In the genomic region with DNA sequence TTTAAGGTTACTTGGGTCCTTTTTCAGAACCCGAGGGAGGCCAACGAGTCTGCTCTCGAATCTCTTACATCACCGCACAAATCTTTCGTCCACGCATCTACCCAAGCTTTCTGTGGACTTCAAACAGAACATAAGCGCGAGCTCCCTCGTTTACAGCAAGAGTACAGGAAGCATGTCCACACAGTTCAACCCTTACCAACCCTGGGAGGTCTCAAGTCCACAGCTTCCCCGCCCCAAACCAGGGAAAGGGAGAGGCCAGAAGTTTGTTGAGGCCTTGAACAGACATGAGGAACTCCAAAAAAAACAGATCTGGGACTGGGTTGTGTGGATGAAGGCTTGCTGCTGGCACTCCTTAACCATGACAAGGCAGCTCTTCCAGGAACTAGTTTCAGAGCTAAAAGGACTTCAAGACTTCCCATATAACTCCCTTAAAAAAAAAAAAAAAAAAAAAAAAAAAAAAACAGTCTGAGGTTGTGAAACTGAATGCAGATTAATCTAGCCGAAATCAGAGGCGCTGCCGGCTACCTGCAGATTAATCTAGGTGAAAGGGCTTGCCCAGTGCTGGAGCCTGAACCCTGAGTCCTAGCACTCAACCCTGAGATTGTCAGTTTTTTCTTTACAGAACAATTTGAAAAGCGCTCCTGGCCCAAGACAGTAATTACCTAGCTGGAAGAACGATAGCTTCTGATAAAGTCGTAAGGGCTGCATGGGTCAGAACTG, we compare ENCODE assay signal across 8 mouse cellular contexts. TPM values are rescaled to one million over a fixed set of nuclear protein-coding genes. Genes with fewer than 3 reads are reported as not detected.
DNase-seq lines count a peak whose midpoint lies in the region; ATAC-seq and TF ChIP-seq lines count a peak whose summit lies in the region.

No protein-coding gene starts in this region.

- no peaks in the 10 kb centered on the region for H3K9me3 ChIP-seq in heart, embryonic 16.5 days (replicated peaks; ENCODE audit: control insufficient read depth, low read length)
- H3K9me3 ChIP-seq in intestine, embryonic 14.5 days (ENCODE audit: control insufficient read depth, low read length): no peaks in the 10 kb centered on the region
- H3K9me3 ChIP-seq in midbrain, embryonic 15.5 days: no peaks in the 10 kb centered on the region

- no peak for DNase-seq in heart, adult 18-20 months
- no peak for DNase-seq in intestine, embryonic 14.5 days (ENCODE audit: low spot score)
- DNase-seq in adipocyte (ENCODE audit: low spot score): no peak
- no peak for DNase-seq in layer of hippocampus, postnatal 14 days (ENCODE audit: low spot score in 2 of 2)

- peak overlapping the region; percentile 74 for H3K4me2 ChIP-seq in heart, embryonic 16.5 days (ENCODE audit: low read depth, low read length)
- peak overlapping the region; percentile 62 for H3K4me2 ChIP-seq in intestine, embryonic 14.5 days (ENCODE audit: low read length)
- peak overlapping the region; percentile 63 for H3K4me2 ChIP-seq in midbrain, embryonic 15.5 days

- 86% methylated on average over 16 of the region's 16 CpGs for WGBS in heart, embryonic 16.5 days
- 89% methylated on average over 16 of the region's 16 CpGs for WGBS in intestine, embryonic 14.5 days
- 93% methylated on average over 16 of the region's 16 CpGs for WGBS in midbrain, embryonic 15.5 days

- H3K36me3 ChIP-seq in heart, embryonic 16.5 days (ENCODE audit: control insufficient read depth, insufficient read depth): peaks cover 6% of the 10 kb centered on the region
- H3K36me3 ChIP-seq in intestine, embryonic 14.5 days (ENCODE audit: control insufficient read depth, insufficient read depth, low read length): peaks cover 15% of the 10 kb centered on the region
- no peaks in the 10 kb centered on the region; the same call in 1 of the 2 replicates for H3K36me3 ChIP-seq in midbrain, embryonic 15.5 days (replicated peaks)

- H3K4me1 ChIP-seq in heart, embryonic 16.5 days (ENCODE audit: control insufficient read depth, insufficient read depth, low read length): peaks cover 13% of the 10 kb centered on the region
- peaks cover 16% of the 10 kb centered on the region for H3K4me1 ChIP-seq in bone marrow macrophage, adult 2 months (ENCODE audit: control insufficient read depth, insufficient read depth, low read length)
- H3K4me1 ChIP-seq in intestine, embryonic 14.5 days (replicated peaks; ENCODE audit: control insufficient read depth, insufficient read depth, low read length): peaks cover 12% of the 10 kb centered on the region
- H3K4me1 ChIP-seq in midbrain, embryonic 15.5 days: peaks cover 33% of the 10 kb centered on the region

- ATAC-seq in heart, embryonic 16.5 days (replicated peaks; ENCODE audit: extremely low read depth, insufficient read depth, low FRiP score): no peak
- ATAC-seq in intestine, embryonic 14.5 days (replicated peaks; ENCODE audit: low FRiP score, low TSS enrichment, low read depth): no peak
- no peak for ATAC-seq in midbrain, embryonic 15.5 days (replicated peaks)
- no peak for ATAC-seq in granulocyte monocyte progenitor cell, adult 5-6 weeks (replicated peaks; ENCODE audit: poor library complexity, severe bottlenecking)

- TF ChIP-seq POLR2A in bone marrow macrophage, adult 2 months (IDR thresholded peaks at IDR 0.05; ENCODE audit: borderline replicate concordance, low read depth, low read length): no peak

- no peak for TF ChIP-seq CTCF in bone marrow macrophage, adult 2 months (IDR thresholded peaks at IDR 0.05; ENCODE audit: low read depth, low read length)

- H3K9ac ChIP-seq in heart, embryonic 16.5 days (ENCODE audit: low read length): peak overlapping the region; percentile 92
- H3K9ac ChIP-seq in intestine, embryonic 14.5 days (ENCODE audit: low read length): no peak overlapping the region; the same call in 1 of the 2 replicates
- H3K9ac ChIP-seq in midbrain, embryonic 15.5 days: peak overlapping the region; percentile 67; the same call in 1 of the 2 replicates

- H3K27me3 ChIP-seq in heart, embryonic 16.5 days (ENCODE audit: control insufficient read depth, insufficient read depth, low read length): no peaks in the 10 kb centered on the region
- H3K27me3 ChIP-seq in intestine, embryonic 14.5 days (replicated peaks; ENCODE audit: control insufficient read depth, insufficient read depth, low read length): no peaks in the 10 kb centered on the region
- no peaks in the 10 kb centered on the region for H3K27me3 ChIP-seq in midbrain, embryonic 15.5 days (replicated peaks)

- no peak overlapping the region for H3K27ac ChIP-seq in heart, embryonic 16.5 days (ENCODE audit: low read length)
- H3K27ac ChIP-seq in bone marrow macrophage, adult 2 months (ENCODE audit: insufficient read depth, low read depth, low read length): peak overlapping the region; percentile 41
- H3K27ac ChIP-seq in intestine, embryonic 14.5 days (ENCODE audit: low read depth): no peak overlapping the region
- H3K27ac ChIP-seq in midbrain, embryonic 15.5 days: no peak overlapping the region

- peak overlapping the region; percentile 76; the same call in 1 of the 2 replicates for H3K4me3 ChIP-seq in heart, embryonic 16.5 days (ENCODE audit: low read length)
- H3K4me3 ChIP-seq in bone marrow macrophage, adult 2 months (ENCODE audit: insufficient read depth, low read length): peak overlapping the region; percentile 92
- H3K4me3 ChIP-seq in intestine, embryonic 14.5 days (ENCODE audit: low read depth, low read length): 0 out of 2 replicates have a peak overlapping the region, but pooled peaks have one; percentile 91
- H3K4me3 ChIP-seq in midbrain, embryonic 15.5 days: peak overlapping the region; percentile 73

RNA-seq across cellular contexts. Expression of gene Acot8, which starts 1.3 kb away (rescaled TPM):
- polyA plus RNA-seq in heart, embryonic 16.5 days (2015; fragmentation: Nextera tagmentation; extraction: Ambion mirVana): 15.7 and 16.7 TPM in 2 replicates
- 10 to 100 TPM; 12.4 to 12.5 TPM for total RNA-seq in heart, adult 18-20 months (2021)
- 26.8 and 27.6 TPM in 2 replicates for polyA plus RNA-seq in bone marrow macrophage, adult 2 months (2012; ENCODE audit: insufficient read depth, insufficient read length, missing spikeins)
- 19.2 and 19.6 TPM in 2 replicates for polyA plus RNA-seq in intestine, embryonic 14.5 days (2014; fragmentation: Nextera tagmentation; extraction: Ambion mirVana)
- 20.0 and 20.2 TPM in 2 replicates for polyA plus RNA-seq in midbrain, embryonic 15.5 days (2015; fragmentation: Nextera tagmentation; extraction: Ambion mirVana)
- 24.7 and 25.5 TPM in 2 replicates for total RNA-seq in granulocyte monocyte progenitor cell, adult 5-6 weeks (2014; fragmentation: Nextera tagmentation)
- 22.3 and 32.6 TPM in 2 replicates for total RNA-seq in granulocyte monocyte progenitor cell, adult 5-6 weeks (2017)
- total RNA-seq in layer of hippocampus, postnatal 14 days (2021): 10 to 100 TPM; 26.4 to 28.1 TPM

RNA-seq across cellular contexts. Expression of gene Zswim3, which starts 1.5 kb away (rescaled TPM):
- 5.9 and 6.4 TPM in 2 replicates for polyA plus RNA-seq in heart, embryonic 16.5 days (2015; fragmentation: Nextera tagmentation; extraction: Ambion mirVana)
- 1 to 10 TPM; 2.4 to 2.5 TPM for total RNA-seq in heart, adult 18-20 months (2021)
- 5.0 and 7.3 TPM in 2 replicates for polyA plus RNA-seq in bone marrow macrophage, adult 2 months (2012; ENCODE audit: insufficient read depth, insufficient read length, missing spikeins)
- polyA plus RNA-seq in intestine, embryonic 14.5 days (2014; fragmentation: Nextera tagmentation; extraction: Ambion mirVana): 8.9 and 11.4 TPM in 2 replicates
- polyA plus RNA-seq in midbrain, embryonic 15.5 days (2015; fragmentation: Nextera tagmentation; extraction: Ambion mirVana): 17.8 and 18.4 TPM in 2 replicates
- total RNA-seq in granulocyte monocyte progenitor cell, adult 5-6 weeks (2014; fragmentation: Nextera tagmentation): 2.7 and 4.1 TPM in 2 replicates
- 1.8 and 2.0 TPM in 2 replicates for total RNA-seq in granulocyte monocyte progenitor cell, adult 5-6 weeks (2017)
- total RNA-seq in layer of hippocampus, postnatal 14 days (2021): 1 to 10 TPM; 6.0 to 8.3 TPM

RNA-seq across cellular contexts. Expression of gene Snx21, which starts 17.7 kb away (rescaled TPM):
- 40.6 and 45.6 TPM in 2 replicates for polyA plus RNA-seq in heart, embryonic 16.5 days (2015; fragmentation: Nextera tagmentation; extraction: Ambion mirVana)
- 10 to 100 TPM; 23.9 to 25.6 TPM for total RNA-seq in heart, adult 18-20 months (2021)
- polyA plus RNA-seq in bone marrow macrophage, adult 2 months (2012; ENCODE audit: insufficient read depth, insufficient read length, missing spikeins): 14.6 and 20.3 TPM in 2 replicates
- 20.5 and 21.3 TPM in 2 replicates for polyA plus RNA-seq in intestine, embryonic 14.5 days (2014; fragmentation: Nextera tagmentation; extraction: Ambion mirVana)
- 34.8 and 40.6 TPM in 2 replicates for polyA plus RNA-seq in midbrain, embryonic 15.5 days (2015; fragmentation: Nextera tagmentation; extraction: Ambion mirVana)
- not detected in 2 replicates for total RNA-seq in granulocyte monocyte progenitor cell, adult 5-6 weeks (2014; fragmentation: Nextera tagmentation)
- 0.17 and 0.77 TPM in 2 replicates for total RNA-seq in granulocyte monocyte progenitor cell, adult 5-6 weeks (2017)
- 10 to 100 TPM; 33.3 to 39.8 TPM for total RNA-seq in layer of hippocampus, postnatal 14 days (2021)

RNA-seq across cellular contexts. Expression of gene Zswim1, which starts 19.1 kb away (rescaled TPM):
- polyA plus RNA-seq in heart, embryonic 16.5 days (2015; fragmentation: Nextera tagmentation; extraction: Ambion mirVana): 10.6 and 12.1 TPM in 2 replicates
- total RNA-seq in heart, adult 18-20 months (2021): 1 to 10 TPM; 3.8 to 3.9 TPM
- polyA plus RNA-seq in bone marrow macrophage, adult 2 months (2012; ENCODE audit: insufficient read depth, insufficient read length, missing spikeins): 5.7 and 5.8 TPM in 2 replicates
- 16.5 and 17.4 TPM in 2 replicates for polyA plus RNA-seq in intestine, embryonic 14.5 days (2014; fragmentation: Nextera tagmentation; extraction: Ambion mirVana)
- polyA plus RNA-seq in midbrain, embryonic 15.5 days (2015; fragmentation: Nextera tagmentation; extraction: Ambion mirVana): 28.3 and 31.3 TPM in 2 replicates
- total RNA-seq in granulocyte monocyte progenitor cell, adult 5-6 weeks (2014; fragmentation: Nextera tagmentation): 5.8 and 7.0 TPM in 2 replicates
- total RNA-seq in granulocyte monocyte progenitor cell, adult 5-6 weeks (2017): 2.8 and 3.5 TPM in 2 replicates
- total RNA-seq in layer of hippocampus, postnatal 14 days (2021): 10 to 100 TPM; 18.1 to 18.2 TPM

RNA-seq across cellular contexts. Expression of gene Tnnc2, which starts 23.6 kb away (rescaled TPM):
- polyA plus RNA-seq in heart, embryonic 16.5 days (2015; fragmentation: Nextera tagmentation; extraction: Ambion mirVana): 6.7 and 28.8 TPM in 2 replicates
- 1 to 10 TPM in 1 of 2 experiments, not detected in 1; 1.2 TPM for total RNA-seq in heart, adult 18-20 months (2021)
- polyA plus RNA-seq in bone marrow macrophage, adult 2 months (2012; ENCODE audit: insufficient read depth, insufficient read length, missing spikeins): 0.80 TPM in 1 of 2 replicates, not detected in the other
- 0.69 and 1.3 TPM in 2 replicates for polyA plus RNA-seq in intestine, embryonic 14.5 days (2014; fragmentation: Nextera tagmentation; extraction: Ambion mirVana)
- not detected in 2 replicates for polyA plus RNA-seq in midbrain, embryonic 15.5 days (2015; fragmentation: Nextera tagmentation; extraction: Ambion mirVana)
- total RNA-seq in granulocyte monocyte progenitor cell, adult 5-6 weeks (2014; fragmentation: Nextera tagmentation): not detected in 2 replicates
- not detected in 2 replicates for total RNA-seq in granulocyte monocyte progenitor cell, adult 5-6 weeks (2017)
- not detected for total RNA-seq in layer of hippocampus, postnatal 14 days (2021)
